ENCODE assay signal across 8 mouse cellular contexts in genomic region chr14:54432837-54433830, GRCm38 (mm10). TPM values are rescaled to one million over a fixed set of nuclear protein-coding genes. Genes with fewer than 3 reads are reported as not detected.
DNase-seq lines count a peak whose midpoint lies in the region; ATAC-seq and TF ChIP-seq lines count a peak whose summit lies in the region.

No protein-coding gene starts in this region.

- H3K27me3 ChIP-seq in cerebellum, adult 2 months (ENCODE audit: control insufficient read depth, insufficient read depth, low read length), result peaks cover 9% of the 10 kb centered on the region; the same call in 1 of the 2 replicates
- no peaks in the 10 kb centered on the region for H3K27me3 ChIP-seq in heart, embryonic 14.5 days (ENCODE audit: control insufficient read depth, insufficient read depth, low read length)
- no peaks in the 10 kb centered on the region for H3K27me3 ChIP-seq in liver, adult 2 months (ENCODE audit: control insufficient read depth, insufficient read depth, low read length)
- peaks cover 27% of the 10 kb centered on the region for H3K27me3 ChIP-seq in neural tube, embryonic 13.5 days

- no peaks in the 10 kb centered on the region for H3K9me3 ChIP-seq in heart, embryonic 14.5 days (ENCODE audit: control insufficient read depth, low read length)
- H3K9me3 ChIP-seq in neural tube, embryonic 13.5 days, result no peaks in the 10 kb centered on the region

- peak overlapping the region; percentile 19 for H3K4me3 ChIP-seq in cerebellum, adult 2 months (replicated peaks; ENCODE audit: insufficient read depth, low read depth, low read length)
- peak overlapping the region; percentile 85 to 90 for H3K4me3 ChIP-seq in heart, embryonic 14.5 days (ENCODE audit: control insufficient read depth in 1 of 2, insufficient read depth in 1 of 2, low read depth in 1 of 2, low read length in 2 of 2)
- peak overlapping the region; percentile 80 for H3K4me3 ChIP-seq in liver, adult 2 months (ENCODE audit: insufficient read depth, low read depth, low read length)
- peak overlapping the region; percentile 56 for H3K4me3 ChIP-seq in neural tube, embryonic 13.5 days

- H3K9ac ChIP-seq in heart, embryonic 14.5 days (ENCODE audit: low read length), result peak overlapping the region; percentile 100
- H3K9ac ChIP-seq in liver, adult 2 months (ENCODE audit: low read depth, low read length), result peak overlapping the region; percentile 95
- peak overlapping the region; percentile 86 for H3K9ac ChIP-seq in neural tube, embryonic 13.5 days

- no peak for TF ChIP-seq POLR2A in cerebellum, adult 2 months (IDR thresholded peaks at IDR 0.05; ENCODE audit: borderline replicate concordance, insufficient read depth, low read length)
- TF ChIP-seq POLR2A in liver, adult 2 months (IDR thresholded peaks at IDR 0.05; ENCODE audit: extremely low read depth, insufficient read depth, low read length), result no peak

- H3K36me3 ChIP-seq in heart, embryonic 14.5 days (ENCODE audit: control insufficient read depth, insufficient read depth, low read length), result peaks cover 41% of the 10 kb centered on the region
- H3K36me3 ChIP-seq in liver, adult 2 months (ENCODE audit: control insufficient read depth, insufficient read depth, low read length), result peaks cover 2% of the 10 kb centered on the region; the same call in 1 of the 2 replicates
- peaks cover 11% of the 10 kb centered on the region; the same call in 1 of the 2 replicates for H3K36me3 ChIP-seq in neural tube, embryonic 13.5 days

- no peak for TF ChIP-seq CTCF in cerebellum, adult 2 months (IDR thresholded peaks at IDR 0.05; ENCODE audit: borderline replicate concordance, insufficient read depth, low read depth, low read length)
- no peak for TF ChIP-seq CTCF in liver, adult 2 months (IDR thresholded peaks at IDR 0.05; ENCODE audit: low read depth, low read length)

- no peak overlapping the region for H3K27ac ChIP-seq in cerebellum, adult 2 months (ENCODE audit: insufficient read depth, low read length)
- H3K27ac ChIP-seq in heart, embryonic 14.5 days (replicated peaks in 1 of 2; ENCODE audit: control insufficient read depth in 1 of 2, insufficient read depth in 1 of 2, low read depth in 2 of 2, low read length in 2 of 2), result peak overlapping the region; percentile 92 to 94
- peak overlapping the region; percentile 78 for H3K27ac ChIP-seq in liver, adult 2 months (replicated peaks; ENCODE audit: insufficient read depth, low read depth, low read length)
- peak overlapping the region; percentile 88 for H3K27ac ChIP-seq in neural tube, embryonic 13.5 days (replicated peaks)

- WGBS in cerebellum, adult 2 months, result 17% methylated on average over 17 of the region's 17 CpGs
- 38% methylated on average over 17 of the region's 17 CpGs for WGBS in heart, embryonic 14.5 days
- WGBS in liver, adult 2 months, result 24% methylated on average over 17 of the region's 17 CpGs
- 54% methylated on average over 17 of the region's 17 CpGs for WGBS in neural tube, embryonic 13.5 days

- H3K4me2 ChIP-seq in heart, embryonic 14.5 days (ENCODE audit: low read length), result peak overlapping the region; percentile 76
- H3K4me2 ChIP-seq in neural tube, embryonic 13.5 days, result peak overlapping the region; percentile 65

- H3K4me1 ChIP-seq in cerebellum, adult 2 months (ENCODE audit: control insufficient read depth, insufficient read depth, low read length), result no peaks in the 10 kb centered on the region; the same call in 1 of the 2 replicates
- peaks cover 27 to 44% of the 10 kb centered on the region in 2 experiments for H3K4me1 ChIP-seq in heart, embryonic 14.5 days (ENCODE audit: control insufficient read depth in 2 of 2, insufficient read depth in 2 of 2, low read length in 2 of 2)
- H3K4me1 ChIP-seq in liver, adult 2 months (ENCODE audit: control insufficient read depth, insufficient read depth, low read length), result peaks cover 20% of the 10 kb centered on the region
- H3K4me1 ChIP-seq in neural tube, embryonic 13.5 days (replicated peaks), result peaks cover 62% of the 10 kb centered on the region

- peak in 1 of 2 experiments; percentile 29 for DNase-seq in cerebellum, adult 2 months
- DNase-seq in cerebellum, adult 9-11 months, result no peak
- peak; percentile 43 for DNase-seq in right cerebral cortex, postnatal 4 days
- no peak for DNase-seq in right cerebral cortex, postnatal 36 days (ENCODE audit: low spot score in 2 of 2)
- DNase-seq in liver, adult 2 months (ENCODE audit: extremely low read depth, low read depth, low spot score), result no peak
- DNase-seq in thymus, postnatal 25 days, result no peak

- no peaks in the 10 kb centered on the region; the same call in 1 of the 2 replicates for H3K79me2 ChIP-seq in liver, adult 2 months (ENCODE audit: control insufficient read depth, insufficient read depth, low read length)

- ATAC-seq in heart, embryonic 14.5 days (ENCODE audit: insufficient number of reproducible peaks, insufficient read depth, low FRiP score, low read depth), result no peak
- peak; percentile 29; the same call in 1 of the 2 replicates for ATAC-seq in neural tube, embryonic 13.5 days (ENCODE audit: low read depth)

RNA-seq across cellular contexts. Expression of gene Mmp14, which starts 1.7 kb away (rescaled TPM):
- polyA plus RNA-seq in cerebellum, adult 2 months (2012; rRNA removed), result 14.9 and 15.9 TPM in 2 replicates
- polyA plus RNA-seq in heart, embryonic 14.5 days (2014; fragmentation: Nextera tagmentation; extraction: Ambion mirVana), result 100 and 115 TPM in 2 replicates
- 9.0 and 12.4 TPM in 2 replicates for total RNA-seq in liver, adult 2 months (2014; rRNA removed)
- 44.0 and 52.6 TPM in 2 replicates for polyA plus RNA-seq in liver, adult 2 months (2012; rRNA removed)
- polyA plus RNA-seq in neural tube, embryonic 13.5 days (2015; fragmentation: Nextera tagmentation; extraction: Ambion mirVana), result 52.7 and 65.4 TPM in 2 replicates

RNA-seq across cellular contexts. Expression of gene Mrpl52, which starts 6.4 kb away (rescaled TPM):
- polyA plus RNA-seq in cerebellum, adult 2 months (2012; rRNA removed), result 130 and 136 TPM in 2 replicates
- polyA plus RNA-seq in heart, embryonic 14.5 days (2014; fragmentation: Nextera tagmentation; extraction: Ambion mirVana), result 266 and 307 TPM in 2 replicates
- 77.8 and 85.8 TPM in 2 replicates for total RNA-seq in liver, adult 2 months (2014; rRNA removed)
- 876 and 1,262 TPM in 2 replicates for polyA plus RNA-seq in liver, adult 2 months (2012; rRNA removed)
- 209 and 275 TPM in 2 replicates for polyA plus RNA-seq in neural tube, embryonic 13.5 days (2015; fragmentation: Nextera tagmentation; extraction: Ambion mirVana)

RNA-seq across cellular contexts. Expression of gene Slc7a7, which starts 15.6 kb away (rescaled TPM):
- polyA plus RNA-seq in cerebellum, adult 2 months (2012; rRNA removed), result 1.4 and 1.5 TPM in 2 replicates
- 10.0 and 10.9 TPM in 2 replicates for polyA plus RNA-seq in heart, embryonic 14.5 days (2014; fragmentation: Nextera tagmentation; extraction: Ambion mirVana)
- 2.2 and 2.3 TPM in 2 replicates for total RNA-seq in liver, adult 2 months (2014; rRNA removed)
- polyA plus RNA-seq in liver, adult 2 months (2012; rRNA removed), result 2.6 and 4.1 TPM in 2 replicates
- polyA plus RNA-seq in neural tube, embryonic 13.5 days (2015; fragmentation: Nextera tagmentation; extraction: Ambion mirVana), result 6.7 and 7.9 TPM in 2 replicates

RNA-seq across cellular contexts. Expression of gene Lrp10, which starts 30.8 kb away (rescaled TPM):
- polyA plus RNA-seq in cerebellum, adult 2 months (2012; rRNA removed), result 48.1 and 48.6 TPM in 2 replicates
- 40.6 and 47.8 TPM in 2 replicates for polyA plus RNA-seq in heart, embryonic 14.5 days (2014; fragmentation: Nextera tagmentation; extraction: Ambion mirVana)
- total RNA-seq in liver, adult 2 months (2014; rRNA removed), result 7.1 and 10.4 TPM in 2 replicates
- polyA plus RNA-seq in liver, adult 2 months (2012; rRNA removed), result 41.3 and 50.3 TPM in 2 replicates
- polyA plus RNA-seq in neural tube, embryonic 13.5 days (2015; fragmentation: Nextera tagmentation; extraction: Ambion mirVana), result 30.1 and 32.7 TPM in 2 replicates

RNA-seq across cellular contexts. Expression of gene Rem2, which starts 42.8 kb away (rescaled TPM):
- polyA plus RNA-seq in cerebellum, adult 2 months (2012; rRNA removed), result 13.0 and 14.4 TPM in 2 replicates
- polyA plus RNA-seq in heart, embryonic 14.5 days (2014; fragmentation: Nextera tagmentation; extraction: Ambion mirVana), result 1.4 TPM in 2 replicates
- not detected in 2 replicates for total RNA-seq in liver, adult 2 months (2014; rRNA removed)
- polyA plus RNA-seq in liver, adult 2 months (2012; rRNA removed), result 0.10 TPM in 1 of 2 replicates, not detected in the other
- 47.8 and 51.3 TPM in 2 replicates for polyA plus RNA-seq in neural tube, embryonic 13.5 days (2015; fragmentation: Nextera tagmentation; extraction: Ambion mirVana)

Comparison
In these comparisons a context has a peak if more than half of its experiments do, and no peak if none do; other contexts are left out.
1. H3K4me3 ChIP-seq: peak in every context shown above with its lines; median percentile 88 in heart, embryonic 14.5 days; 80 in liver, adult 2 months; 56 in neural tube, embryonic 13.5 days; 19 in cerebellum, adult 2 months.